10 mouse cellular contexts compared by ENCODE assay signal in genomic region chr2:120099263-120099662, GRCm38 (mm10). TPM values are rescaled to one million over a fixed set of nuclear protein-coding genes. Genes with fewer than 3 reads are reported as not detected.
DNase-seq lines count a peak whose midpoint lies in the region; ATAC-seq and TF ChIP-seq lines count a peak whose summit lies in the region.
"Had no signal": no experiment of that assay in that cellular context is flagged by ENCODE, and none has a peak within 500 bp of the region (broad histone marks: within the 10 kb centered on the region; RNA-seq: fewer than 3 reads in every experiment).

No protein-coding gene starts in this region.

- H3K4me3 ChIP-seq in embryonic facial prominence, embryonic 13.5 days, result no peak overlapping the region
- no peak overlapping the region for H3K4me3 ChIP-seq in embryonic facial prominence, embryonic 10.5 days
- no peak overlapping the region for H3K4me3 ChIP-seq in layer of hippocampus, adult 2 months
- H3K4me3 ChIP-seq in intestine, postnatal 0 days (ENCODE audit: low read depth, low read length), result no peak overlapping the region

- no peak overlapping the region for H3K4me2 ChIP-seq in embryonic facial prominence, embryonic 13.5 days
- no peak overlapping the region for H3K4me2 ChIP-seq in intestine, postnatal 0 days (replicated peaks; ENCODE audit: low read depth)

- H3K36me3 ChIP-seq in embryonic facial prominence, embryonic 13.5 days, result 0 out of 2 replicates have a peak, but pooled peaks cover 3% of the 10 kb centered on the region
- peaks cover 17% of the 10 kb centered on the region; the same call in 1 of the 2 replicates for H3K36me3 ChIP-seq in embryonic facial prominence, embryonic 10.5 days (replicated peaks)
- peaks cover 29% of the 10 kb centered on the region for H3K36me3 ChIP-seq in intestine, postnatal 0 days (ENCODE audit: control insufficient read depth, insufficient read depth)

- no peaks in the 10 kb centered on the region for H3K9me3 ChIP-seq in embryonic facial prominence, embryonic 13.5 days
- no peaks in the 10 kb centered on the region for H3K9me3 ChIP-seq in embryonic facial prominence, embryonic 10.5 days
- no peaks in the 10 kb centered on the region for H3K9me3 ChIP-seq in intestine, postnatal 0 days (ENCODE audit: control insufficient read depth)

- H3K4me1 ChIP-seq in embryonic facial prominence, embryonic 13.5 days, result peaks cover 11% of the 10 kb centered on the region; the same call in 1 of the 2 replicates
- H3K4me1 ChIP-seq in embryonic facial prominence, embryonic 10.5 days, result peaks cover 34% of the 10 kb centered on the region
- no peaks in the 10 kb centered on the region for H3K4me1 ChIP-seq in intestine, postnatal 0 days (replicated peaks; ENCODE audit: control insufficient read depth, insufficient read depth, low read length)

- DNase-seq in embryonic facial prominence, embryonic 10.5 days (ENCODE audit: low spot score), result no peak
- no peak for DNase-seq in layer of hippocampus, adult 2 months (ENCODE audit: low spot score in 2 of 2)
- DNase-seq in layer of hippocampus, postnatal 25 days (ENCODE audit: extremely low spot score in 1 of 2, low spot score in 1 of 2), result no peak
- peak; percentile 34 for DNase-seq in NIH3T3 (ENCODE audit: low read depth)
- no peak for DNase-seq in adrenal gland, postnatal 14 days
- DNase-seq in adrenal gland, postnatal 10 days, result no peak
- DNase-seq: cerebellum, adult 18-20 months; kidney, postnatal 14 days had no signal

- H3K27ac ChIP-seq in embryonic facial prominence, embryonic 13.5 days, result 0 out of 2 replicates have a peak overlapping the region, but pooled peaks have one; percentile 24
- no peak overlapping the region for H3K27ac ChIP-seq in embryonic facial prominence, embryonic 10.5 days (replicated peaks)
- peak overlapping the region; percentile 18; the same call in 1 of the 2 replicates for H3K27ac ChIP-seq in layer of hippocampus, adult 2 months
- peak overlapping the region; percentile 54; the same call in 1 of the 2 replicates for H3K27ac ChIP-seq in intestine, postnatal 0 days (ENCODE audit: low read depth, low read length)

- H3K27me3 ChIP-seq in embryonic facial prominence, embryonic 13.5 days, result no peaks in the 10 kb centered on the region
- no peaks in the 10 kb centered on the region for H3K27me3 ChIP-seq in embryonic facial prominence, embryonic 10.5 days (replicated peaks; ENCODE audit: low read depth, poor library complexity, severe bottlenecking)
- H3K27me3 ChIP-seq in intestine, postnatal 0 days (replicated peaks; ENCODE audit: control insufficient read depth, insufficient read depth, low read length), result no peaks in the 10 kb centered on the region

- ATAC-seq in embryonic facial prominence, embryonic 13.5 days (ENCODE audit: insufficient number of reproducible peaks, insufficient read depth, low FRiP score, low TSS enrichment, low read depth), result no peak
- no peak for ATAC-seq in intestine, postnatal 0 days

- no peak for TF ChIP-seq CTCF in layer of hippocampus, adult 2 months (conservative IDR thresholded peaks at IDR 0.05)
- no peak for TF ChIP-seq CTCF in intestine, postnatal 0 days (IDR thresholded peaks at IDR 0.05; ENCODE audit: low read depth)

- H3K9ac ChIP-seq in embryonic facial prominence, embryonic 13.5 days, result no peak overlapping the region
- H3K9ac ChIP-seq in intestine, postnatal 0 days (ENCODE audit: low read depth, low read length), result no peak overlapping the region

- WGBS in embryonic facial prominence, embryonic 13.5 days, result 80% methylated on average over 4 of the region's 4 CpGs
- 86% methylated on average over 4 of the region's 4 CpGs for WGBS in embryonic facial prominence, embryonic 10.5 days
- 71% methylated on average over 4 of the region's 4 CpGs for WGBS in intestine, postnatal 0 days

RNA-seq across cellular contexts. Expression of gene Ehd4, which starts 55.1 kb away (rescaled TPM):
- polyA plus RNA-seq in embryonic facial prominence, embryonic 13.5 days (2015; fragmentation: Nextera tagmentation; extraction: Ambion mirVana), result 22.9 and 23.7 TPM in 2 replicates
- polyA plus RNA-seq in embryonic facial prominence, embryonic 10.5 days (2016; fragmentation: Nextera tagmentation; extraction: Ambion mirVana), result 25.9 and 26.3 TPM in 2 replicates
- total RNA-seq in layer of hippocampus, adult 2 months (2021), result 1 to 10 TPM; 5.4 to 7.6 TPM
- total RNA-seq in layer of hippocampus, postnatal 25 days (2021), result 1 to 10 TPM; 5.3 to 5.6 TPM
- 70.0 and 74.9 TPM in 2 replicates for polyA plus RNA-seq in intestine, postnatal 0 days (2015; fragmentation: Nextera tagmentation; extraction: Ambion mirVana)
- 34.2 and 48.1 TPM in 2 replicates for total RNA-seq in adrenal gland, postnatal 14 days (2021)
- 10 to 100 TPM; 38.0 to 39.6 TPM for total RNA-seq in adrenal gland, postnatal 10 days (2021)
